Mouse (Mus musculus): ENCODE data around the gene Cnot4. TPM values are rescaled to one million over a fixed set of nuclear protein-coding genes. Genes with fewer than 3 reads are reported as not detected.
A peak's percentile ranks its signal among the peaks of the same experiment; 100 is the strongest.

The Cnot4 gene
- polyA plus RNA-seq, 1 experiment, result 19.7 TPM

- Histone ChIP-seq H3K27ac (ENCODE audit: control insufficient read depth, insufficient read depth, low read length) (no peak overlapping the region), H3K4me1 (replicated peaks; ENCODE audit: control insufficient read depth, insufficient read depth, low read length) (peaks cover 17% of the 10 kb centered on the region), H3K27me3 (ENCODE audit: control insufficient read depth, insufficient read depth, low read length) (no peaks in the 10 kb centered on the region), H3K36me3 (ENCODE audit: control insufficient read depth, insufficient read depth, low read length) (no peaks in the 10 kb centered on the region), H3K4me3 (ENCODE audit: control insufficient read depth, insufficient read depth, low read length) (peak overlapping the region; percentile 32)
- TF ChIP-seq POLR2A (IDR thresholded peaks at IDR 0.05; ENCODE audit: control insufficient read depth, extremely low read depth, insufficient read depth, low read length, poor library complexity) (no peak), CTCF (IDR thresholded peaks at IDR 0.05; ENCODE audit: borderline replicate concordance, control insufficient read depth, extremely low read depth, insufficient read depth, low read length, poor library complexity) (peak; percentile 65; the same call in 1 of the 2 replicates)
- peak; percentile 86 for DNase-seq
- WGBS, result 3% methylated on average over 13 of the region's 13 CpGs
Observed at GRCm38 (mm10) chr6:34995265-34995681, 138.3 kb downstream of the Cnot4 start.

- WGBS, result 4% methylated on average over 5 of the region's 5 CpGs
- Histone ChIP-seq H3K36me3 (ENCODE audit: control insufficient read depth, insufficient read depth, low read length) (no peaks in the 10 kb centered on the region), H3K4me3 (ENCODE audit: control insufficient read depth, insufficient read depth, low read length) (peak overlapping the region; percentile 32), H3K27me3 (ENCODE audit: control insufficient read depth, insufficient read depth, low read length) (no peaks in the 10 kb centered on the region), H3K27ac (ENCODE audit: control insufficient read depth, insufficient read depth, low read length) (no peak overlapping the region), H3K4me1 (replicated peaks; ENCODE audit: control insufficient read depth, insufficient read depth, low read length) (peaks cover 20% of the 10 kb centered on the region)
- DNase-seq, result peak; percentile 27
- TF ChIP-seq CTCF (IDR thresholded peaks at IDR 0.05; ENCODE audit: borderline replicate concordance, control insufficient read depth, extremely low read depth, insufficient read depth, low read length, poor library complexity) (no peak), POLR2A (IDR thresholded peaks at IDR 0.05; ENCODE audit: control insufficient read depth, extremely low read depth, insufficient read depth, low read length, poor library complexity) (no peak)
Observed at GRCm38 (mm10) chr6:34994692-34995091, 138.8 kb downstream of the Cnot4 start.

- Histone ChIP-seq H3K36me3 (ENCODE audit: control insufficient read depth, insufficient read depth, low read length) (no peaks in the 10 kb centered on the region), H3K4me1 (replicated peaks; ENCODE audit: control insufficient read depth, insufficient read depth, low read length) (peaks cover 37% of the 10 kb centered on the region), H3K4me3 (ENCODE audit: control insufficient read depth, insufficient read depth, low read length) (no peak overlapping the region), H3K27ac (ENCODE audit: control insufficient read depth, insufficient read depth, low read length) (peak overlapping the region; percentile 26; the same call in 1 of the 2 replicates), H3K27me3 (ENCODE audit: control insufficient read depth, insufficient read depth, low read length) (no peaks in the 10 kb centered on the region)
- no peak for DNase-seq
- TF ChIP-seq POLR2A (IDR thresholded peaks at IDR 0.05; ENCODE audit: control insufficient read depth, extremely low read depth, insufficient read depth, low read length, poor library complexity) (no peak), CTCF (IDR thresholded peaks at IDR 0.05; ENCODE audit: borderline replicate concordance, control insufficient read depth, extremely low read depth, insufficient read depth, low read length, poor library complexity) (no peak)
- WGBS, result 90% methylated on average over 6 of the region's 6 CpGs
Observed at GRCm38 (mm10) chr6:34989263-34989662, 144.3 kb downstream of the Cnot4 start.

GRCm38 (mm10) chr6:34988081-34988761 is 145.3 kb downstream of the Cnot4 start, which contains the start of gene Slc23a4:
Gene Slc23a4, minus strand, starts transcription at chr6:34988404.
- Histone ChIP-seq H3K4me1 (replicated peaks; ENCODE audit: control insufficient read depth, insufficient read depth, low read length) (peaks cover 37% of the 10 kb centered on the region), H3K4me3 (ENCODE audit: control insufficient read depth, insufficient read depth, low read length) (peak within 1 kb of the TSS; percentile 4), H3K27me3 (ENCODE audit: control insufficient read depth, insufficient read depth, low read length) (no peaks in the 10 kb centered on the region), H3K36me3 (ENCODE audit: control insufficient read depth, insufficient read depth, low read length) (no peaks in the 10 kb centered on the region), H3K27ac (ENCODE audit: control insufficient read depth, insufficient read depth, low read length) (peak within 1 kb of the TSS; percentile 26; the same call in 1 of the 2 replicates)
- WGBS, result 13% methylated on average over 20 of the region's 20 CpGs
- TF ChIP-seq CTCF (IDR thresholded peaks at IDR 0.05; ENCODE audit: borderline replicate concordance, control insufficient read depth, extremely low read depth, insufficient read depth, low read length, poor library complexity), result no peak
- no peak for TF ChIP-seq POLR2A (IDR thresholded peaks at IDR 0.05; ENCODE audit: control insufficient read depth, extremely low read depth, insufficient read depth, low read length, poor library complexity)
- peak; percentile 54 for DNase-seq

GRCm38 (mm10) chr6:34987085-34987645 is 146.4 kb downstream of the Cnot4 start:
- H3K36me3 ChIP-seq (ENCODE audit: control insufficient read depth, insufficient read depth, low read length), result no peaks in the 10 kb centered on the region
- DNase-seq, result no peak
- H3K4me1 ChIP-seq (replicated peaks; ENCODE audit: control insufficient read depth, insufficient read depth, low read length), result peaks cover 37% of the 10 kb centered on the region
- 85% methylated on average over 12 of the region's 12 CpGs for WGBS
- TF ChIP-seq POLR2A (IDR thresholded peaks at IDR 0.05; ENCODE audit: control insufficient read depth, extremely low read depth, insufficient read depth, low read length, poor library complexity) (no peak), CTCF (IDR thresholded peaks at IDR 0.05; ENCODE audit: borderline replicate concordance, control insufficient read depth, extremely low read depth, insufficient read depth, low read length, poor library complexity) (no peak)
- H3K27me3 ChIP-seq (ENCODE audit: control insufficient read depth, insufficient read depth, low read length), result no peaks in the 10 kb centered on the region
- H3K27ac ChIP-seq (ENCODE audit: control insufficient read depth, insufficient read depth, low read length), result no peak overlapping the region
- H3K4me3 ChIP-seq (ENCODE audit: control insufficient read depth, insufficient read depth, low read length), result no peak overlapping the region

- H3K27me3 ChIP-seq (ENCODE audit: control insufficient read depth, insufficient read depth, low read length), result no peaks in the 10 kb centered on the region
- H3K36me3 ChIP-seq (ENCODE audit: control insufficient read depth, insufficient read depth, low read length), result no peaks in the 10 kb centered on the region
- H3K4me1 ChIP-seq (replicated peaks; ENCODE audit: control insufficient read depth, insufficient read depth, low read length), result peaks cover 6% of the 10 kb centered on the region
- DNase-seq, result peak; percentile 23
- H3K4me3 ChIP-seq (ENCODE audit: control insufficient read depth, insufficient read depth, low read length), result no peak overlapping the region
- 81% methylated on average over 9 of the region's 9 CpGs for WGBS
- H3K27ac ChIP-seq (ENCODE audit: control insufficient read depth, insufficient read depth, low read length), result no peak overlapping the region
- TF ChIP-seq POLR2A (IDR thresholded peaks at IDR 0.05; ENCODE audit: control insufficient read depth, extremely low read depth, insufficient read depth, low read length, poor library complexity), result no peak
- no peak for TF ChIP-seq CTCF (IDR thresholded peaks at IDR 0.05; ENCODE audit: borderline replicate concordance, control insufficient read depth, extremely low read depth, insufficient read depth, low read length, poor library complexity)
Observed at GRCm38 (mm10) chr6:34980661-34981060, 152.9 kb downstream of the Cnot4 start.

All from thymus, adult 2 months (tissue).